Comparison of ENCODE assay signal across 15 mouse cellular contexts in the genomic region with DNA sequence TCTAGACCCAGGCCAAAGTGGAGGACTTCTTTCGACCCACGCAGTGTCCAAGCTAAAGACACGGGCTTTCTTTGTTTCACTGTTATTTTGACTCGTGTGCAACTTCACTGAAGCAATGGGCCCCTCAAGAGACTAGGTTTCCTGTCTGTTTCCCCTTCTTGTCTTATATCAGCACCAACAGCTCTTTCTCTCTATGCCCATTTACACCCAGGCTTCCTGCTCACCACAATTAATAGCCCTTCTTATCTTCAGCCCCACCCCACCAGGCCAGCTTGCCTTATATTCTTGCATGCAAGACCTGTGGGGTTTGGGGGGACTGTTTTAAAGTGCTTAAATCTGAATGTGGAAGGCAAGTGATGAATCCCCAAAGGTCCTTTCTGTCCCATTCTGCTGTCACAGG. TPM values are rescaled to one million over a fixed set of nuclear protein-coding genes. Genes with fewer than 3 reads are reported as not detected.
DNase-seq lines count a peak whose midpoint lies in the region; ATAC-seq and TF ChIP-seq lines count a peak whose summit lies in the region.
"Had no signal": no experiment of that assay in that cellular context is flagged by ENCODE, and none has a peak within 500 bp of the region (broad histone marks: within the 10 kb centered on the region; RNA-seq: fewer than 3 reads in every experiment).

No protein-coding gene starts in this region.

- no peaks in the 10 kb centered on the region for H3K36me3 ChIP-seq in intestine, embryonic 15.5 days
- H3K36me3 ChIP-seq in liver, postnatal 0 days (replicated peaks; ENCODE audit: insufficient read depth, low read length), result no peaks in the 10 kb centered on the region
- H3K36me3 ChIP-seq: midbrain, embryonic 10.5 days had no signal

- peaks cover 11% of the 10 kb centered on the region; the same call in 1 of the 2 replicates for H3K4me1 ChIP-seq in intestine, embryonic 15.5 days (replicated peaks)
- H3K4me1 ChIP-seq in liver, postnatal 0 days (ENCODE audit: insufficient read depth), result peaks cover 40% of the 10 kb centered on the region
- H3K4me1 ChIP-seq: midbrain, embryonic 10.5 days had no signal

- no peaks in the 10 kb centered on the region for H3K27me3 ChIP-seq in intestine, embryonic 15.5 days (replicated peaks)
- no peaks in the 10 kb centered on the region for H3K27me3 ChIP-seq in liver, postnatal 0 days (ENCODE audit: insufficient read depth, low read length)

- H3K9ac ChIP-seq in intestine, embryonic 15.5 days, result no peak overlapping the region
- H3K9ac ChIP-seq in liver, postnatal 0 days (replicated peaks), result peak overlapping the region; percentile 34; the same call in 1 of the 2 replicates
- H3K9ac ChIP-seq: forebrain, postnatal 0 days; hindbrain, embryonic 14.5 days; lung, embryonic 14.5 days had no signal

- no peak overlapping the region for H3K4me3 ChIP-seq in intestine, embryonic 15.5 days (replicated peaks)
- H3K4me3 ChIP-seq in liver, postnatal 0 days (ENCODE audit: low read depth, low read length), result no peak overlapping the region
- H3K4me3 ChIP-seq: midbrain, embryonic 10.5 days had no signal

- WGBS in intestine, embryonic 15.5 days, result 60% methylated on average over 4 of the region's 4 CpGs
- 19% methylated on average over 4 of the region's 4 CpGs for WGBS in liver, postnatal 0 days (ENCODE audit: insufficient replicate concordance)

- TF ChIP-seq EP300 in liver, postnatal 0 days (IDR thresholded peaks at IDR 0.05; ENCODE audit: low read depth), result peak; percentile 76

- TF ChIP-seq CTCF in liver, postnatal 0 days (IDR thresholded peaks at IDR 0.05; ENCODE audit: low read depth), result no peak

- H3K27ac ChIP-seq in intestine, embryonic 15.5 days, result peak overlapping the region; percentile 67
- peak overlapping the region; percentile 69 for H3K27ac ChIP-seq in liver, postnatal 0 days (ENCODE audit: low read depth)
- H3K27ac ChIP-seq: hindbrain, embryonic 14.5 days; midbrain, embryonic 10.5 days had no signal

- peak; percentile 35 for ATAC-seq in intestine, embryonic 15.5 days
- peak; percentile 58 for ATAC-seq in liver, postnatal 0 days
- ATAC-seq: forebrain, postnatal 0 days had no signal

- DNase-seq in embryo, embryonic 10.5 days (ENCODE audit: low spot score), result peak; percentile 21
- no peak for DNase-seq in embryo, embryonic 11 days
- peak; percentile 77 for DNase-seq in 416B (ENCODE audit: low read depth)
- DNase-seq in liver, postnatal 0 days, result peak; percentile 52
- DNase-seq in right cerebral cortex, adult 2 months (ENCODE audit: low spot score in 2 of 2), result no peak
- DNase-seq in lung, postnatal 10 days, result no peak
- no peak for DNase-seq in cerebellum, adult 9-11 months
- DNase-seq: adrenal gland, postnatal 10 days; forebrain, postnatal 0 days; gastrocnemius, postnatal 14 days; right cerebral cortex, postnatal 14 days had no signal

- H3K9me3 ChIP-seq in intestine, embryonic 15.5 days, result no peaks in the 10 kb centered on the region
- no peaks in the 10 kb centered on the region for H3K9me3 ChIP-seq in liver, postnatal 0 days (ENCODE audit: low read length)
- H3K9me3 ChIP-seq: midbrain, embryonic 10.5 days had no signal

- H3K4me2 ChIP-seq in intestine, embryonic 15.5 days (replicated peaks), result no peak overlapping the region
- no peak overlapping the region; the same call in 1 of the 2 replicates for H3K4me2 ChIP-seq in liver, postnatal 0 days (ENCODE audit: low read depth, low read length)
- H3K4me2 ChIP-seq: hindbrain, embryonic 14.5 days; lung, embryonic 14.5 days had no signal

RNA-seq across cellular contexts. Expression of gene Rbp2, which starts 3.6 kb away (rescaled TPM):
- 291 and 368 TPM in 2 replicates for polyA plus RNA-seq in intestine, embryonic 15.5 days (2015; fragmentation: Nextera tagmentation; extraction: Ambion mirVana)
- 85.5 and 94.5 TPM in 2 replicates for polyA plus RNA-seq in liver, postnatal 0 days (2015; fragmentation: Nextera tagmentation; extraction: Ambion mirVana)

Comparison
In these comparisons a context has a peak if more than half of its experiments do, and no peak if none do; other contexts are left out.
1. DNase-seq: peak in embryo, embryonic 10.5 days (single experiment), 416B (single experiment) and liver, postnatal 0 days (single experiment); none in embryo, embryonic 11 days (single experiment), right cerebral cortex, adult 2 months (0 of 2), lung, postnatal 10 days (single experiment) and cerebellum, adult 9-11 months (single experiment).